Mouse (Mus musculus): ENCODE data around the gene Rnf220. TPM values are rescaled to one million over a fixed set of nuclear protein-coding genes. Genes with fewer than 3 reads are reported as not detected.

Rnf220 gene
- polyA plus RNA-seq, 1 experiment from 2014 or later = 124 TPM

GRCm38 (mm10) chr4:117421077-117421476 is 75.8 kb downstream of the Rnf220 start:
- Histone ChIP-seq H3K4me1 (replicated peaks) (no peaks in the 10 kb centered on the region), H3K4me2 (replicated peaks) (no peak overlapping the region), H3K9me3 (no peaks in the 10 kb centered on the region), H3K4me3 (replicated peaks) (no peak overlapping the region), H3K27ac (no peak overlapping the region), H3K9ac (replicated peaks) (no peak overlapping the region), H3K27me3 (peaks cover 87% of the 10 kb centered on the region), H3K36me3 (no peaks in the 10 kb centered on the region)
- WGBS = 86% methylated on average over 7 of the region's 7 CpGs
- no peak for ATAC-seq

- Histone ChIP-seq H3K4me2 (replicated peaks) (no peak overlapping the region), H3K4me1 (replicated peaks) (peaks cover 33% of the 10 kb centered on the region), H3K9ac (replicated peaks) (no peak overlapping the region), H3K4me3 (replicated peaks) (no peak overlapping the region), H3K27ac (no peak overlapping the region), H3K9me3 (no peaks in the 10 kb centered on the region), H3K36me3 (no peaks in the 10 kb centered on the region), H3K27me3 (peaks cover 99% of the 10 kb centered on the region)
- WGBS = 69% methylated on average over 1 of the region's 1 CpGs
- ATAC-seq = no peak
These were observed 80.0 kb downstream of the Rnf220 start for GRCm38 (mm10) chr4:117416827-117417226.

GRCm38 (mm10) chr4:117410049-117410410 is 86.8 kb downstream of the Rnf220 start:
- Histone ChIP-seq H3K9ac (replicated peaks) (no peak overlapping the region), H3K4me2 (replicated peaks) (no peak overlapping the region), H3K36me3 (no peaks in the 10 kb centered on the region), H3K9me3 (no peaks in the 10 kb centered on the region), H3K27ac (no peak overlapping the region), H3K4me1 (replicated peaks) (peaks cover 69% of the 10 kb centered on the region), H3K4me3 (replicated peaks) (no peak overlapping the region), H3K27me3 (peaks cover 96% of the 10 kb centered on the region)
- ATAC-seq = no peak
- 6% methylated on average over 3 of the region's 3 CpGs for WGBS

GRCm38 (mm10) chr4:117409144-117410048 is 87.5 kb downstream of the Rnf220 start:
- H3K9ac ChIP-seq (replicated peaks) = no peak overlapping the region
- no peaks in the 10 kb centered on the region for H3K36me3 ChIP-seq
- peaks cover 96% of the 10 kb centered on the region for H3K27me3 ChIP-seq
- WGBS = 18% methylated on average over 14 of the region's 14 CpGs
- ATAC-seq = peak; percentile 72
- H3K9me3 ChIP-seq = no peaks in the 10 kb centered on the region
- H3K4me2 ChIP-seq (replicated peaks) = 0 out of 2 replicates have a peak overlapping the region, but pooled peaks have one; percentile 7
- no peak overlapping the region for H3K4me3 ChIP-seq (replicated peaks)
- H3K4me1 ChIP-seq (replicated peaks) = peaks cover 63% of the 10 kb centered on the region
- H3K27ac ChIP-seq = peak overlapping the region; percentile 30; the same call in 1 of the 2 replicates

- Histone ChIP-seq H3K27ac (no peak overlapping the region), H3K36me3 (no peaks in the 10 kb centered on the region), H3K4me2 (replicated peaks) (no peak overlapping the region), H3K4me3 (replicated peaks) (no peak overlapping the region), H3K27me3 (peaks cover 94% of the 10 kb centered on the region), H3K4me1 (replicated peaks) (peaks cover 62% of the 10 kb centered on the region), H3K9ac (replicated peaks) (no peak overlapping the region), H3K9me3 (no peaks in the 10 kb centered on the region)
- no peak for ATAC-seq
- WGBS = 76% methylated on average over 5 of the region's 5 CpGs
These were observed 88.9 kb downstream of the Rnf220 start for GRCm38 (mm10) chr4:117407945-117408344.

GRCm38 (mm10) chr4:117405999-117406398 is 90.9 kb downstream of the Rnf220 start:
- H3K36me3 ChIP-seq = no peaks in the 10 kb centered on the region
- peaks cover 97% of the 10 kb centered on the region for H3K27me3 ChIP-seq
- peaks cover 43% of the 10 kb centered on the region for H3K4me1 ChIP-seq (replicated peaks)
- H3K9me3 ChIP-seq = no peaks in the 10 kb centered on the region
- no peak overlapping the region for H3K4me3 ChIP-seq (replicated peaks)
- no peak for ATAC-seq
- no peak overlapping the region for H3K4me2 ChIP-seq (replicated peaks)
- 0 out of 2 replicates have a peak overlapping the region, but pooled peaks have one; percentile 30 for H3K27ac ChIP-seq
- H3K9ac ChIP-seq (replicated peaks) = 0 out of 2 replicates have a peak overlapping the region, but pooled peaks have one; percentile 10
- WGBS = 34% methylated on average over 9 of the region's 9 CpGs

- WGBS = 60% methylated on average over 5 of the region's 6 CpGs
- no peak overlapping the region for H3K4me2 ChIP-seq (replicated peaks)
- H3K9ac ChIP-seq (replicated peaks) = no peak overlapping the region
- no peaks in the 10 kb centered on the region for H3K9me3 ChIP-seq
- H3K27ac ChIP-seq = 0 out of 2 replicates have a peak overlapping the region, but pooled peaks have one; percentile 30
- ATAC-seq = no peak
- peaks cover 35% of the 10 kb centered on the region for H3K4me1 ChIP-seq (replicated peaks)
- no peak overlapping the region for H3K4me3 ChIP-seq (replicated peaks)
- peaks cover 97% of the 10 kb centered on the region for H3K27me3 ChIP-seq
- no peaks in the 10 kb centered on the region for H3K36me3 ChIP-seq
These were observed 91.6 kb downstream of the Rnf220 start for GRCm38 (mm10) chr4:117405211-117405610.

GRCm38 (mm10) chr4:117403411-117403810 is 93.4 kb downstream of the Rnf220 start:
- no peak overlapping the region for H3K27ac ChIP-seq
- 73% methylated on average over 3 of the region's 3 CpGs for WGBS
- no peak for ATAC-seq
- no peaks in the 10 kb centered on the region for H3K9me3 ChIP-seq
- H3K4me3 ChIP-seq (replicated peaks) = no peak overlapping the region
- H3K9ac ChIP-seq (replicated peaks) = no peak overlapping the region
- H3K4me1 ChIP-seq (replicated peaks) = peaks cover 23% of the 10 kb centered on the region
- H3K36me3 ChIP-seq = no peaks in the 10 kb centered on the region
- no peak overlapping the region for H3K4me2 ChIP-seq (replicated peaks)
- H3K27me3 ChIP-seq = peaks cover 98% of the 10 kb centered on the region

GRCm38 (mm10) chr4:117397128-117397527 is 99.7 kb downstream of the Rnf220 start:
- H3K9me3 ChIP-seq = no peaks in the 10 kb centered on the region
- ATAC-seq = no peak
- 74% methylated on average over 11 of the region's 11 CpGs for WGBS
- no peak overlapping the region for H3K4me2 ChIP-seq (replicated peaks)
- no peak overlapping the region for H3K9ac ChIP-seq (replicated peaks)
- H3K4me1 ChIP-seq (replicated peaks) = peaks cover 30% of the 10 kb centered on the region
- H3K27me3 ChIP-seq = peaks cover 99% of the 10 kb centered on the region
- no peaks in the 10 kb centered on the region for H3K36me3 ChIP-seq
- H3K27ac ChIP-seq = no peak overlapping the region
- H3K4me3 ChIP-seq (replicated peaks) = no peak overlapping the region

GRCm38 (mm10) chr4:117393027-117393426 is 103.8 kb downstream of the Rnf220 start:
- H3K9ac ChIP-seq (replicated peaks) = no peak overlapping the region
- no peak overlapping the region for H3K4me2 ChIP-seq (replicated peaks)
- no peak overlapping the region for H3K27ac ChIP-seq
- 67% methylated on average over 7 of the region's 7 CpGs for WGBS
- no peak overlapping the region for H3K4me3 ChIP-seq (replicated peaks)
- no peaks in the 10 kb centered on the region for H3K36me3 ChIP-seq
- H3K27me3 ChIP-seq = peaks cover 90% of the 10 kb centered on the region
- ATAC-seq = no peak
- H3K9me3 ChIP-seq = no peaks in the 10 kb centered on the region
- peaks cover 44% of the 10 kb centered on the region for H3K4me1 ChIP-seq (replicated peaks)

GRCm38 (mm10) chr4:117392391-117392790 is 104.5 kb downstream of the Rnf220 start:
- H3K4me2 ChIP-seq (replicated peaks) = peak overlapping the region; percentile 40; the same call in 1 of the 2 replicates

GRCm38 (mm10) chr4:117391966-117392365 is 104.9 kb downstream of the Rnf220 start:
- no peaks in the 10 kb centered on the region for H3K36me3 ChIP-seq
- peak overlapping the region; percentile 40 for H3K4me2 ChIP-seq (replicated peaks)
- peak; percentile 75 for ATAC-seq
- H3K27me3 ChIP-seq = peaks cover 87% of the 10 kb centered on the region
- peaks cover 35% of the 10 kb centered on the region for H3K4me1 ChIP-seq (replicated peaks)
- H3K9ac ChIP-seq (replicated peaks) = no peak overlapping the region; the same call in 1 of the 2 replicates
- 6% methylated on average over 9 of the region's 9 CpGs for WGBS
- H3K27ac ChIP-seq = peak overlapping the region; percentile 73
- H3K9me3 ChIP-seq = no peaks in the 10 kb centered on the region
- no peak overlapping the region for H3K4me3 ChIP-seq (replicated peaks)

More at GRCm38 (mm10) chr4:117392391-117392790, 104.5 kb downstream of the Rnf220 start:
- Histone ChIP-seq H3K27ac (peak overlapping the region; percentile 73), H3K4me3 (replicated peaks) (no peak overlapping the region), H3K36me3 (no peaks in the 10 kb centered on the region), H3K27me3 (peaks cover 88% of the 10 kb centered on the region), H3K4me1 (replicated peaks) (peaks cover 38% of the 10 kb centered on the region), H3K9ac (replicated peaks) (no peak overlapping the region; the same call in 1 of the 2 replicates), H3K9me3 (no peaks in the 10 kb centered on the region)
- WGBS = 38% methylated on average over 2 of the region's 2 CpGs
- ATAC-seq = peak; percentile 28; the same call in 1 of the 2 replicates
